Mouse (Mus musculus): ENCODE data around the gene Naa35. TPM values are rescaled to one million over a fixed set of nuclear protein-coding genes. Genes with fewer than 3 reads are reported as not detected.

Naa35 gene
- polyA plus RNA-seq, 1 experiment from 2014 or later = 22.9 TPM

DNA sequence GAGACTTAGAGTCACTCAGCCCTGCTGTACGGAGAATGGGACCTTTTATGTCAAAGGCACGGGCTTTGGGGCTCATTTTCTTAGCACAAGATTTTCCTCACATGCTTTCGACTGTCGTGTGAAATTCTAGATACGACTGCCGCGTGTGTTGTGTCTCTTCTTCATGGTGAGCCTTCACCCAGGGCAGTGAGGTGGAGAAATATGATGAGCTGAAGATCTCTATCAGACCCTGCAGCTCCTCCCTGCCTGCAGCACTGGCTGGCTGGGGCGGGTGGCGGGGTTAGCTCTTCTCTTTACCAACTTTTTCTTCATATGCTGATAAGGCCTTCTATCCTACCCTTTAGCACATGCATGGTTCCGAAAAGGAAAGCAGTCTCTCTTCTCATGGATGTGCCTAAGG, 20.1 kb upstream of the Naa35 start:
- H3K9ac ChIP-seq (replicated peaks) = no peak overlapping the region
- no peaks in the 10 kb centered on the region for H3K9me3 ChIP-seq (ENCODE audit: low read length)
- WGBS (ENCODE audit: insufficient replicate concordance) = 68% methylated on average over 10 of the region's 10 CpGs
- no peak overlapping the region for H3K4me3 ChIP-seq (ENCODE audit: low read depth, low read length)
- H3K36me3 ChIP-seq (replicated peaks; ENCODE audit: insufficient read depth, low read length) = no peaks in the 10 kb centered on the region
- DNase-seq (no peak), ATAC-seq (no peak)
- H3K27me3 ChIP-seq (ENCODE audit: insufficient read depth, low read length) = no peaks in the 10 kb centered on the region
- H3K4me1 ChIP-seq (ENCODE audit: insufficient read depth) = no peaks in the 10 kb centered on the region
- H3K27ac ChIP-seq (ENCODE audit: low read depth) = no peak overlapping the region
- no peak overlapping the region for H3K4me2 ChIP-seq (ENCODE audit: low read depth, low read length)
- TF ChIP-seq EP300 (IDR thresholded peaks at IDR 0.05; ENCODE audit: low read depth) (no peak), CTCF (IDR thresholded peaks at IDR 0.05; ENCODE audit: low read depth) (no peak)

DNA sequence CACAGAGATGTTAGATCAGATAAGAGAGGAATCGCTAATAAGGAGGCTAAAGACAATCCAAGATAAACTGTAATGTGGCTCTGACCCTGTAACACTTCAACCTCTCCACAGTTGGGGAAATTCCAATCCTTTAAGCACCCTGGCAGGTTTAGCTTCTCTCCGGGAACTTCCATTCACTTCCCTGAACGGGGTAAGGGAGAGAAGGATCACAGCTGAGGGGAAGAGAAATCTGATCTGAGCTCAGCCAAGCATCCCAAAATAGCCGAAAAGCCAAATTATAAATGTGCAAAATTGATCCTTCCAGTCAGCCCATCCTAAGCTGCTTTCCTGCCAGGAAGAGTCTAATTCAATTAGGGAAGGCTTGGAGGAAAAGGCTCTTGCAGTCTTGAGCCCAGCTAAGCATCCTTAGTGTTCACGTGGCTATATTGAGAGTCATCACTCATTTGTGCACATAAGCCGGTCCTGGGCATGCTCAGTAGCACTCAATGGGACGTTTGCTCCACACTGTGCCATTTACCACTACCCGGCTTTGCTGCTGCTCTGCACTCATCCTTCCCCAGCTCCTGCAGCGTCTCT, 19.0 kb upstream of the Naa35 start:
- no peak overlapping the region for H3K4me2 ChIP-seq (ENCODE audit: low read depth, low read length)
- H3K9me3 ChIP-seq (ENCODE audit: low read length) = no peaks in the 10 kb centered on the region
- no peaks in the 10 kb centered on the region for H3K36me3 ChIP-seq (replicated peaks; ENCODE audit: insufficient read depth, low read length)
- DNase-seq (no peak), ATAC-seq (no peak)
- H3K27me3 ChIP-seq (ENCODE audit: insufficient read depth, low read length) = no peaks in the 10 kb centered on the region
- H3K4me3 ChIP-seq (ENCODE audit: low read depth, low read length) = no peak overlapping the region
- H3K27ac ChIP-seq (ENCODE audit: low read depth) = no peak overlapping the region
- no peaks in the 10 kb centered on the region for H3K4me1 ChIP-seq (ENCODE audit: insufficient read depth)
- TF ChIP-seq CTCF (IDR thresholded peaks at IDR 0.05; ENCODE audit: low read depth) (no peak), EP300 (IDR thresholded peaks at IDR 0.05; ENCODE audit: low read depth) (no peak)
- no peak overlapping the region for H3K9ac ChIP-seq (replicated peaks)
- 61% methylated on average over 9 of the region's 9 CpGs for WGBS (ENCODE audit: insufficient replicate concordance)

GRCm38 (mm10) chr13:59571107-59571506, 14.0 kb upstream of the Naa35 start:
- H3K9ac ChIP-seq (replicated peaks) = no peak overlapping the region
- no peak overlapping the region for H3K27ac ChIP-seq (ENCODE audit: low read depth)
- no peaks in the 10 kb centered on the region for H3K4me1 ChIP-seq (ENCODE audit: insufficient read depth)
- no peaks in the 10 kb centered on the region for H3K36me3 ChIP-seq (replicated peaks; ENCODE audit: insufficient read depth, low read length)
- H3K27me3 ChIP-seq (ENCODE audit: insufficient read depth, low read length) = 0 out of 2 replicates have a peak, but pooled peaks cover 2% of the 10 kb centered on the region
- WGBS (ENCODE audit: insufficient replicate concordance) = 80% methylated on average over 6 of the region's 6 CpGs
- ATAC-seq = no peak
- no peak overlapping the region for H3K4me3 ChIP-seq (ENCODE audit: low read depth, low read length)
- no peak overlapping the region for H3K4me2 ChIP-seq (ENCODE audit: low read depth, low read length)
- TF ChIP-seq CTCF (IDR thresholded peaks at IDR 0.05; ENCODE audit: low read depth) (no peak), EP300 (IDR thresholded peaks at IDR 0.05; ENCODE audit: low read depth) (no peak)
- no peak for DNase-seq
- no peaks in the 10 kb centered on the region for H3K9me3 ChIP-seq (ENCODE audit: low read length)

DNA sequence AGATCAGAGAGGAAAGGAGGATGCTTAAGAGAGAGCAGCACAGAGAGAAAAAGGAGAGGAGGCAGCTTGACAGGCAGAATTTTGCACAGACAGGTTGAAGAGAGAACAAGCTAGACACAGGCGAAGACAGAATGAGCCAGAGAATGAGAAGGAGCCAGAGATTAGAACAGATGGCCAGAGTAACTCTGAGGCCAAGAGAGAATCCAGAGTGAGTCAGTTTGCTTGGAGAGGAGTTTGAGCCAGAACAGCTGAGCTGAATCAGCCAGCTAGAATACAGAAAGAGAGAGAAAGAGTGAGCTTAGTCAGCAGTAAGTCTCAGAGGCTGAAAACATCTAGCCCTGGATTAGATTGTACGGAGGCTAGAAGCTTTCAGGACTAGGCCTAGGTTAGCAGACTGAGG, 12.5 kb upstream of the Naa35 start:
- no peak for TF ChIP-seq EP300 (IDR thresholded peaks at IDR 0.05; ENCODE audit: low read depth)
- TF ChIP-seq CTCF (IDR thresholded peaks at IDR 0.05; ENCODE audit: low read depth) = no peak
- 0 out of 2 replicates have a peak, but pooled peaks cover 2% of the 10 kb centered on the region for H3K27me3 ChIP-seq (ENCODE audit: insufficient read depth, low read length)
- no peak overlapping the region for H3K9ac ChIP-seq (replicated peaks)
- H3K27ac ChIP-seq (ENCODE audit: low read depth) = no peak overlapping the region
- H3K4me3 ChIP-seq (ENCODE audit: low read depth, low read length) = no peak overlapping the region
- no peaks in the 10 kb centered on the region for H3K36me3 ChIP-seq (replicated peaks; ENCODE audit: insufficient read depth, low read length)
- H3K4me1 ChIP-seq (ENCODE audit: insufficient read depth) = no peaks in the 10 kb centered on the region
- H3K9me3 ChIP-seq (ENCODE audit: low read length) = no peaks in the 10 kb centered on the region
- H3K4me2 ChIP-seq (ENCODE audit: low read depth, low read length) = no peak overlapping the region
- DNase-seq = no peak
- ATAC-seq = no peak
- 86% methylated on average over 2 of the region's 2 CpGs for WGBS (ENCODE audit: insufficient replicate concordance)

DNA sequence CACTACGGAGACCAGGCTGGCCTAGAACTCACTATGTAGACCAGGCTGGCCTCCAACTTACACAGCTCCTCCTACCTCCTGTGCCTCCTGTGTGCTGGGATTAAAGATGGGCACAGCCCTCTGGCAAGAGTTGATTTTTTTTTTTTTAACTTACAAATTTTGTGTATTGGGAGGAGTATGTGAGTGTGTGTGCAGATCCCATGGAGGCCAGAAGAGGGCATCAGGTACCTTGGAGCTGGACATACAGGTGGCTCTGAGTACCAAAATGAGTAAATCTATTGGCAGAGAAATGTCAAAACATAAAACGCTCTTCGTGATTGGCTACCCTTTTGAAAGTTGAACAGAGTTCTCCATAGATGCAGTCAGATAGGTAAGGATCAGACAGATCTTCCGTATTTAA, 4.1 kb upstream of the Naa35 start:
- Histone ChIP-seq H3K27me3 (ENCODE audit: insufficient read depth, low read length) (no peaks in the 10 kb centered on the region), H3K4me2 (ENCODE audit: low read depth, low read length) (no peak overlapping the region), H3K4me1 (ENCODE audit: insufficient read depth) (peaks cover 12% of the 10 kb centered on the region), H3K27ac (ENCODE audit: low read depth) (no peak overlapping the region), H3K36me3 (replicated peaks; ENCODE audit: insufficient read depth, low read length) (no peaks in the 10 kb centered on the region), H3K9ac (replicated peaks) (no peak overlapping the region), H3K4me3 (ENCODE audit: low read depth, low read length) (no peak overlapping the region), H3K9me3 (ENCODE audit: low read length) (no peaks in the 10 kb centered on the region)
- ATAC-seq (no peak), DNase-seq (no peak)
- TF ChIP-seq CTCF (IDR thresholded peaks at IDR 0.05; ENCODE audit: low read depth) (peak; percentile 50), EP300 (IDR thresholded peaks at IDR 0.05; ENCODE audit: low read depth) (no peak)
- WGBS (ENCODE audit: insufficient replicate concordance) = 91% methylated on average over 4 of the region's 4 CpGs

- H3K27me3 ChIP-seq (ENCODE audit: insufficient read depth, low read length) = no peaks in the 10 kb centered on the region
- H3K36me3 ChIP-seq (replicated peaks; ENCODE audit: insufficient read depth, low read length) = peaks cover 11% of the 10 kb centered on the region
- ATAC-seq (peak; percentile 16), DNase-seq (peak; percentile 60)
- TF ChIP-seq EP300 (IDR thresholded peaks at IDR 0.05; ENCODE audit: low read depth) (no peak), CTCF (IDR thresholded peaks at IDR 0.05; ENCODE audit: low read depth) (peak; percentile 44)
- H3K9me3 ChIP-seq (ENCODE audit: low read length) = no peaks in the 10 kb centered on the region
- 3% methylated on average over 9 of the region's 9 CpGs for WGBS (ENCODE audit: insufficient replicate concordance)
- peak overlapping the region; percentile 82 for H3K27ac ChIP-seq (ENCODE audit: low read depth)
- peaks cover 26% of the 10 kb centered on the region for H3K4me1 ChIP-seq (ENCODE audit: insufficient read depth)
- peak overlapping the region; percentile 77 for H3K9ac ChIP-seq (replicated peaks)
- H3K4me3 ChIP-seq (ENCODE audit: low read depth, low read length) = peak overlapping the region; percentile 94
- H3K4me2 ChIP-seq (ENCODE audit: low read depth, low read length) = peak overlapping the region; percentile 99
These were observed 578 bp upstream of the Naa35 start for GRCm38 (mm10) chr13:59584481-59584880.

Data from liver, postnatal 0 days (tissue).